Mouse (Mus musculus): ENCODE data around the gene Shkbp1.

GRCm38 (mm10) chr7:27296518-27296917, 59.3 kb downstream of the Shkbp1 start:
- no peak for TF ChIP-seq GATA1 (IDR thresholded peaks at IDR 0.05; ENCODE audit: borderline replicate concordance, low read length)
- TF ChIP-seq FLI1 (IDR thresholded peaks at IDR 0.05; ENCODE audit: low read length) = no peak
